Mouse (Mus musculus): ENCODE results near the gene Klf6.

DNA sequence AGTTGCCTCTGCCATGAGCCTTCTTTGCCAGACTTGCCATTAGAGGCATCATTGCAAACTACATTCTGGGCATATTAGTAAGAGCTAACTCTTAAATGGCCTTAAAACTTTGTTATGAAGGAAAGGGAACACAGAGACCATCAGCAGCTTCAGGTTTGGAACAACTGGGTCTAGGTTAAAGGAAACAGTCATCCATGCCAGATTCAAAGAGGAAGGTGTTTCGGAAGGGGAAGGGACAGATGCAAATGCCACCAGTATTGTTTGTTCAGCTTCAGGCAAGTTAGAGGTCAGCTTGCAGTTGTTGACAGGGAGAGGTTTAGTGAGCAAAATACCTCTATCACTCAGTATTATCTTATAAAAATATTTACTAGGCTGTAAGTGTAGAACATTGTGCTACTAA is 37.7 kb downstream of the Klf6 start:
- TF ChIP-seq CTCF (IDR thresholded peaks at IDR 0.05) (no peak), POLR2A (IDR thresholded peaks at IDR 0.05; ENCODE audit: insufficient read depth, low read depth, low read length) (no peak), EP300 (IDR thresholded peaks at IDR 0.05; ENCODE audit: insufficient read depth, low read depth, low read length) (no peak)
